Mouse (Mus musculus): Measurements from ENCODE around the gene Rnf26. TPM values are rescaled to one million over a fixed set of nuclear protein-coding genes. Genes with fewer than 3 reads are reported as not detected.

Rnf26 gene
- polyA plus RNA-seq, 1 experiment from 2014 or later = 18.8 TPM

GRCm38 (mm10) chr9:44075996-44076763 lies 37.1 kb downstream of the Rnf26 start:
- Histone ChIP-seq H3K4me3 (ENCODE audit: low read depth, low read length) (no peak overlapping the region), H3K9me3 (ENCODE audit: control insufficient read depth) (no peaks in the 10 kb centered on the region), H3K9ac (ENCODE audit: low read depth, low read length) (no peak overlapping the region), H3K4me1 (replicated peaks; ENCODE audit: control insufficient read depth, insufficient read depth, low read length) (peaks cover 2% of the 10 kb centered on the region; the same call in 1 of the 2 replicates), H3K27ac (ENCODE audit: low read depth, low read length) (no peak overlapping the region), H3K27me3 (replicated peaks; ENCODE audit: control insufficient read depth, insufficient read depth, low read length) (no peaks in the 10 kb centered on the region), H3K4me2 (replicated peaks; ENCODE audit: low read depth) (no peak overlapping the region), H3K36me3 (ENCODE audit: control insufficient read depth, insufficient read depth) (no peaks in the 10 kb centered on the region)
- no peak for TF ChIP-seq CTCF (IDR thresholded peaks at IDR 0.05; ENCODE audit: low read depth)
- WGBS = 69% methylated on average over 16 of the region's 16 CpGs
- no peak for ATAC-seq

- Histone ChIP-seq H3K27me3 (replicated peaks; ENCODE audit: control insufficient read depth, insufficient read depth, low read length) (no peaks in the 10 kb centered on the region), H3K9me3 (ENCODE audit: control insufficient read depth) (no peaks in the 10 kb centered on the region), H3K9ac (ENCODE audit: low read depth, low read length) (no peak overlapping the region), H3K4me1 (replicated peaks; ENCODE audit: control insufficient read depth, insufficient read depth, low read length) (peaks cover 2% of the 10 kb centered on the region; the same call in 1 of the 2 replicates), H3K27ac (ENCODE audit: low read depth, low read length) (no peak overlapping the region), H3K4me3 (ENCODE audit: low read depth, low read length) (no peak overlapping the region), H3K4me2 (replicated peaks; ENCODE audit: low read depth) (no peak overlapping the region), H3K36me3 (ENCODE audit: control insufficient read depth, insufficient read depth) (no peaks in the 10 kb centered on the region)
- no peak for ATAC-seq
- TF ChIP-seq CTCF (IDR thresholded peaks at IDR 0.05; ENCODE audit: low read depth) = no peak
- 83% methylated on average over 24 of the region's 24 CpGs for WGBS
Observed at GRCm38 (mm10) chr9:44075276-44075995, 37.9 kb downstream of the Rnf26 start.

DNA sequence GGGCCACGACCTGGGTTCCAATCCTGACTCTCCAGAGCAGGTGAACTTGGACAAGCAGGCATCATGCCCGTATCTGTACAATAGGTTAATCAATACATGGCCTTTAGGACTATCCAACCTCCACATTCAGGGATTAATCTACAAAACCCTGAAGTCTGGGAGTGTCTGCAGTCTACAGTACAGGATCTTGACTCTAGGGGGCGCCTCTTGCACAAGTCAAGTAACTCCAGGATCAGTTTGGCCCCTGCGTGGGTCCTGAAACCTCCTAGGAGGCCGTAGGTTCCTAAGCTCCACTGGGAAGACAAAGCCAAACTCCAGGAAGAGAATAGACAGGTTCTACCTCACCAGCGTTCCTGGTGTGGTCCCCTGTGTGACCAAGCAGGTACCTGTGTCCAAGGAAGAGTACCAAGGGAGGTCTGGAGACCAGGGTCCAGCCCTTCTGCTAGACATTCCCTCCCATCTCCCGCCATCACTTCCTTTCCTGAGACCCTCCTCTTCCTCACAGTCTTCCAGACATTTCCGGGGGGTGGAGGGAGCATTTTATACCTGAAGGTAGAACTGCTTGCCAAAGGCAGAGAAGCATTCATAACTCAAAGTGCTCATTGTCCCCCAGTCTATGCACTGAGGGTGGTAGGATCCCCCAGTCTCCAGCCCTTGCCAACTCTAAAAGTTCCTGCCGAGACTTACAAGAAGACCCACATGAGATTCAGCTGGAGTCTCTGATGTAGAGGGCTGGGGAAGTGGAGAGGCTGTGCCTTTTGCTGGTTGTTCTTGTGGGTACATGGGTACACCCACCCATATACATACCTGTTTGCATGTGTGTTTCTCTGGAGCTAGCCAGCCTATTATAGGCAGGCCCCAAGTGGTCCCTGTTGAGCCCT lies 38.7 kb downstream of the Rnf26 start:
- no peak overlapping the region for H3K27ac ChIP-seq (ENCODE audit: low read depth, low read length)
- no peaks in the 10 kb centered on the region for H3K36me3 ChIP-seq (ENCODE audit: control insufficient read depth, insufficient read depth)

DNA sequence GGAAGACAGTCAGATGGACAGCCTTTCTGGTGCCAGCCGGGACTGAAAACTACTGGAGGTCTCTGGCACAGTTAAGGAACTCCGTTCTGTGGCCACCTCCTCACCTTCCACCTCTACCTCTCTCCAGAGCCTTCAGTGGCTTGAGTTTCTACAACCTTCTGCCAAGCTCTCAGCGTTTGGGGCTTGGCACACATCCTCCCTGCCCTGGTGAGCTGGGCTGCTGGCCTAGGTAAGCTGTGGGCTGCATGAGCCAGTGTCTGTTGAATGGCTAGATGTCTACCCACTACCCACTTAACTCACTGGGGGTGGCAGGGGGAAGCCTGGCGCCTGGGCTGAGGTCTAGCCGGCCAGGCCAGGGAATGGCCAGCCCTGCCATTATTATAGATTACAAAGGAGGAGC lies 40.2 kb downstream of the Rnf26 start:
- 77% methylated on average over 5 of the region's 5 CpGs for WGBS
- ATAC-seq = no peak

More for the DNA sequence above, 38.7 kb downstream of the Rnf26 start:
- Histone ChIP-seq H3K4me2 (replicated peaks; ENCODE audit: low read depth) (no peak overlapping the region), H3K4me3 (ENCODE audit: low read depth, low read length) (no peak overlapping the region), H3K9me3 (ENCODE audit: control insufficient read depth) (no peaks in the 10 kb centered on the region), H3K9ac (ENCODE audit: low read depth, low read length) (no peak overlapping the region), H3K27me3 (replicated peaks; ENCODE audit: control insufficient read depth, insufficient read depth, low read length) (no peaks in the 10 kb centered on the region), H3K4me1 (replicated peaks; ENCODE audit: control insufficient read depth, insufficient read depth, low read length) (peaks cover 2% of the 10 kb centered on the region; the same call in 1 of the 2 replicates)
- ATAC-seq = no peak
- WGBS = 63% methylated on average over 9 of the region's 9 CpGs
- TF ChIP-seq CTCF (IDR thresholded peaks at IDR 0.05; ENCODE audit: low read depth) = peak; percentile 66

DNA sequence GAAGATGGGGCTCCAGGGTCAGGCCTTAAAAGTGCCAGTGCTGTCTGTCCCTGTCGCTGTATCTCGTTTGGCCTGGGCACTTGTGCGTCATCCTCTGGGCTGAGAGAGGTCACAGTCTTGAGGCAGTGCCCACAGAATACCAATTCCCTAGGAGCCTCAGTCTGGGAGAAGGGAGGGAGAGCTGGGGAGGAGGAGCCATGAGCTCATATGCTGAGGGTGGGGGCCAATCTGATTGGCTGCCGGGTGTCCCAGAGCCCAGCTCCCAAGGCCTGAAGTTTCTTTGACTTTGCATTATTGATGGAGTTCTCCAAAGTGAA lies 40.8 kb downstream of the Rnf26 start:
- no peak overlapping the region for H3K9ac ChIP-seq (ENCODE audit: low read depth, low read length)
- no peak for ATAC-seq

More for the DNA sequence above, 40.2 kb downstream of the Rnf26 start:
- no peak for TF ChIP-seq CTCF (IDR thresholded peaks at IDR 0.05; ENCODE audit: low read depth)
- Histone ChIP-seq H3K4me2 (replicated peaks; ENCODE audit: low read depth) (no peak overlapping the region), H3K4me1 (replicated peaks; ENCODE audit: control insufficient read depth, insufficient read depth, low read length) (no peaks in the 10 kb centered on the region), H3K27me3 (replicated peaks; ENCODE audit: control insufficient read depth, insufficient read depth, low read length) (no peaks in the 10 kb centered on the region), H3K36me3 (ENCODE audit: control insufficient read depth, insufficient read depth) (no peaks in the 10 kb centered on the region), H3K9me3 (ENCODE audit: control insufficient read depth) (no peaks in the 10 kb centered on the region), H3K27ac (ENCODE audit: low read depth, low read length) (no peak overlapping the region), H3K9ac (ENCODE audit: low read depth, low read length) (no peak overlapping the region), H3K4me3 (ENCODE audit: low read depth, low read length) (no peak overlapping the region)

More for the DNA sequence above, 40.8 kb downstream of the Rnf26 start:
- Histone ChIP-seq H3K9me3 (ENCODE audit: control insufficient read depth) (no peaks in the 10 kb centered on the region), H3K36me3 (ENCODE audit: control insufficient read depth, insufficient read depth) (no peaks in the 10 kb centered on the region), H3K4me2 (replicated peaks; ENCODE audit: low read depth) (no peak overlapping the region), H3K27ac (ENCODE audit: low read depth, low read length) (no peak overlapping the region), H3K27me3 (replicated peaks; ENCODE audit: control insufficient read depth, insufficient read depth, low read length) (no peaks in the 10 kb centered on the region), H3K4me3 (ENCODE audit: low read depth, low read length) (no peak overlapping the region), H3K4me1 (replicated peaks; ENCODE audit: control insufficient read depth, insufficient read depth, low read length) (no peaks in the 10 kb centered on the region)
- no peak for TF ChIP-seq CTCF (IDR thresholded peaks at IDR 0.05; ENCODE audit: low read depth)
- 37% methylated on average over 4 of the region's 4 CpGs for WGBS

All from intestine, postnatal 0 days (tissue).